Mouse (Mus musculus) CH12F3 (cell line): ENCODE results near the gene Ttll9.

Source experiments
- in situ Hi-C: fragments of 300-500 bp; cut with MboI; formaldehyde crosslinking; loops from 2 replicates; pipeline ENCODE4 v1.14.3; 2020; ENCODE audit warnings: low sequenced_read_pairs

Ttll9 gene

GRCm38 (mm10) chr2:152962091-152962793, at the start of gene Ttll9:
Gene Ttll9 (plus strand): TSS chr2:152962485.
- in situ Hi-C loops, result no loop called here

GRCm38 (mm10) chr2:152913471-152913870, 48.8 kb upstream of the Ttll9 start:
- in situ Hi-C loops, result loop anchor here (10.0 to 25.0 kb wide), 2 partner anchors 231 to 499 kb away; no protein-coding TSS in a partner anchor

- in situ Hi-C loops, result loop anchor here (10.0 to 25.0 kb wide), 2 partner anchors 230 to 498 kb away; no protein-coding TSS in a partner anchor
Measured at GRCm38 (mm10) chr2:152914310-152915120, 47.8 kb upstream of the Ttll9 start.

GRCm38 (mm10) chr2:152915453-152915852, 46.8 kb upstream of the Ttll9 start:
- in situ Hi-C loops, result loop anchor here (10.0 to 25.0 kb wide), 2 partner anchors 229 to 497 kb away; no protein-coding TSS in a partner anchor

GRCm38 (mm10) chr2:152916111-152916510, 46.2 kb upstream of the Ttll9 start:
- in situ Hi-C loops, result loop anchor here (10.0 to 25.0 kb wide), 2 partner anchors 229 to 496 kb away; no protein-coding TSS in a partner anchor

- in situ Hi-C loops, result loop anchor here (10.0 to 25.0 kb wide), 2 partner anchors 227 to 495 kb away; no protein-coding TSS in a partner anchor
Measured at GRCm38 (mm10) chr2:152917671-152918070, 44.6 kb upstream of the Ttll9 start.

GRCm38 (mm10) chr2:152922376-152922775, 39.9 kb upstream of the Ttll9 start:
- in situ Hi-C loops, result loop anchor here (25.0 kb wide), 1 partner anchor 490 kb away; no protein-coding TSS in a partner anchor

- in situ Hi-C loops, result loop anchor here (25.0 kb wide), 1 partner anchor 489 kb away; no protein-coding TSS in a partner anchor
Measured at GRCm38 (mm10) chr2:152923621-152924020, 38.7 kb upstream of the Ttll9 start.

- in situ Hi-C loops, result loop anchor here (25.0 kb wide), 1 partner anchor 488 kb away; no protein-coding TSS in a partner anchor
Measured at GRCm38 (mm10) chr2:152924128-152924527, 38.2 kb upstream of the Ttll9 start.

- in situ Hi-C loops, result loop anchor here (25.0 kb wide), 1 partner anchor 488 kb away; no protein-coding TSS in a partner anchor
Measured at GRCm38 (mm10) chr2:152924543-152924942, 37.7 kb upstream of the Ttll9 start.

GRCm38 (mm10) chr2:152925189-152925872, 37.0 kb upstream of the Ttll9 start:
- in situ Hi-C loops, result no loop called here

GRCm38 (mm10) chr2:152926896-152927295, 35.4 kb upstream of the Ttll9 start:
- in situ Hi-C loops, result no loop called here

GRCm38 (mm10) chr2:152927371-152927770, 34.9 kb upstream of the Ttll9 start:
- in situ Hi-C loops, result no loop called here

- in situ Hi-C loops, result no loop called here
Measured at GRCm38 (mm10) chr2:152928219-152928987, 33.9 kb upstream of the Ttll9 start.

- in situ Hi-C loops, result no loop called here
Measured at GRCm38 (mm10) chr2:152928988-152929370, 33.3 kb upstream of the Ttll9 start.

- in situ Hi-C loops, result no loop called here
Measured at GRCm38 (mm10) chr2:152930276-152930675, 32.0 kb upstream of the Ttll9 start.

- in situ Hi-C loops, result no loop called here
Measured at GRCm38 (mm10) chr2:152931456-152932160, 30.7 kb upstream of the Ttll9 start.

- in situ Hi-C loops, result no loop called here
Measured at GRCm38 (mm10) chr2:152933048-152933447, 29.2 kb upstream of the Ttll9 start, which contains the start of gene Foxs1. Gene Foxs1 (minus strand): TSS chr2:152933208.

GRCm38 (mm10) chr2:152933614-152934013, 28.7 kb upstream of the Ttll9 start:
- in situ Hi-C loops, result no loop called here
